8 mouse cellular contexts compared by ENCODE assay signal in genomic region chr1:77896226-77896625, GRCm38 (mm10).
DNase-seq lines count a peak whose midpoint lies in the region; ATAC-seq lines count a peak whose summit lies in the region.

No protein-coding gene starts in this region.

- no peaks in the 10 kb centered on the region for H3K36me3 ChIP-seq in midbrain, embryonic 13.5 days
- H3K36me3 ChIP-seq in midbrain, embryonic 10.5 days = no peaks in the 10 kb centered on the region

- no peak overlapping the region for H3K27ac ChIP-seq in midbrain, embryonic 13.5 days
- H3K27ac ChIP-seq in midbrain, embryonic 10.5 days (replicated peaks) = no peak overlapping the region

- no peak overlapping the region for H3K4me2 ChIP-seq in midbrain, embryonic 13.5 days (replicated peaks)

- H3K9ac ChIP-seq in midbrain, embryonic 13.5 days (replicated peaks) = no peak overlapping the region

- WGBS in midbrain, embryonic 13.5 days = 59% methylated on average over 5 of the region's 5 CpGs
- WGBS in midbrain, embryonic 10.5 days = 70% methylated on average over 5 of the region's 5 CpGs

- H3K9me3 ChIP-seq in midbrain, embryonic 13.5 days = no peaks in the 10 kb centered on the region
- no peaks in the 10 kb centered on the region for H3K9me3 ChIP-seq in midbrain, embryonic 10.5 days (replicated peaks)

- no peak overlapping the region for H3K4me3 ChIP-seq in midbrain, embryonic 13.5 days (replicated peaks)
- no peak overlapping the region for H3K4me3 ChIP-seq in midbrain, embryonic 10.5 days

- no peak for ATAC-seq in cerebellum, adult (ENCODE audit: insufficient number of reproducible peaks, low FRiP score, low TSS enrichment)
- ATAC-seq in midbrain, embryonic 13.5 days = peak; percentile 53; the same call in 1 of the 2 replicates
- no peak for ATAC-seq in megakaryocyte-erythroid progenitor cell, adult 5-6 weeks (replicated peaks; ENCODE audit: low FRiP score, low TSS enrichment, poor library complexity, severe bottlenecking)

- 0 out of 2 replicates have a peak, but pooled peaks cover 3% of the 10 kb centered on the region for H3K27me3 ChIP-seq in midbrain, embryonic 13.5 days
- no peaks in the 10 kb centered on the region for H3K27me3 ChIP-seq in midbrain, embryonic 10.5 days (ENCODE audit: low read depth, poor library complexity, severe bottlenecking)

- peak; percentile 51 to 59 for DNase-seq in cerebellum, postnatal 14 days
- no peak for DNase-seq in midbrain, embryonic 10.5 days (ENCODE audit: low spot score)
- DNase-seq in layer of hippocampus, postnatal 36 days = peak; percentile 18 to 23
- DNase-seq in right cerebral cortex, postnatal 10 days (ENCODE audit: low spot score in 2 of 2) = peak; percentile 58 to 68
- DNase-seq in heart, postnatal 25 days (ENCODE audit: low spot score) = no peak

- H3K4me1 ChIP-seq in midbrain, embryonic 13.5 days (replicated peaks) = no peaks in the 10 kb centered on the region
- H3K4me1 ChIP-seq in midbrain, embryonic 10.5 days = no peaks in the 10 kb centered on the region

- intact Hi-C loops in heart, postnatal 25 days (cut with DNase I) = no loop called here

Comparison
In these comparisons a context has a peak if more than half of its experiments do, and no peak if none do; other contexts are left out.
1. DNase-seq: peak in cerebellum, postnatal 14 days (2 of 2), layer of hippocampus, postnatal 36 days (2 of 2) and right cerebral cortex, postnatal 10 days (2 of 2); none in midbrain, embryonic 10.5 days (single experiment) and heart, postnatal 25 days (single experiment).